Mouse (Mus musculus) kidney, adult 8-10 months (tissue): ENCODE results near the gene Mboat7.
A peak's percentile ranks its signal among the peaks of the same experiment; 100 is the strongest.
"Not testable (repeated sequence)": the region's sequence is repeated elsewhere in the genome, so short reads cannot be mapped to it uniquely, and the experiment has no call there.

Source experiments
- DNase-seq, 2 experiments: peaks; one replicate each; pipeline ENCODE4 v3.0.0; 2022

The Mboat7 gene

GRCm38 (mm10) chr7:3692987-3693808 lies at the start of gene Mboat7:
Gene Mboat7 (minus strand): TSS chr7:3693523.
- DNase-seq: peak; percentile 99

GRCm38 (mm10) chr7:3732675-3733074 lies 39.4 kb upstream of the Mboat7 start:
- not testable (repeated sequence) for DNase-seq

- not testable (repeated sequence) for DNase-seq
Observed at GRCm38 (mm10) chr7:3725459-3725858, 32.1 kb upstream of the Mboat7 start.

GRCm38 (mm10) chr7:3720268-3720667 lies 26.9 kb upstream of the Mboat7 start, which contains the start of gene Pirb:
Gene Pirb (minus strand): TSS chr7:3720391.
- DNase-seq: not testable (repeated sequence)

GRCm38 (mm10) chr7:3715249-3715648 lies 21.9 kb upstream of the Mboat7 start:
- no peak for DNase-seq

- DNase-seq: no peak
Observed at GRCm38 (mm10) chr7:3712264-3712942, 19.1 kb upstream of the Mboat7 start.

GRCm38 (mm10) chr7:3709000-3709399 lies 15.7 kb upstream of the Mboat7 start:
- no peak for DNase-seq

GRCm38 (mm10) chr7:3708447-3708980 lies 15.2 kb upstream of the Mboat7 start:
- DNase-seq: not testable (repeated sequence)

GRCm38 (mm10) chr7:3707568-3708413 lies 14.5 kb upstream of the Mboat7 start:
- no peak for DNase-seq

- DNase-seq: no peak
Observed at GRCm38 (mm10) chr7:3707027-3707426, 13.7 kb upstream of the Mboat7 start.

GRCm38 (mm10) chr7:3706343-3706934 lies 13.1 kb upstream of the Mboat7 start:
- DNase-seq: no peak

- DNase-seq: no peak
Observed at GRCm38 (mm10) chr7:3705911-3706310, 12.6 kb upstream of the Mboat7 start.

GRCm38 (mm10) chr7:3705461-3705860 lies 12.1 kb upstream of the Mboat7 start:
- DNase-seq: not testable (repeated sequence)

- no peak for DNase-seq
Observed at GRCm38 (mm10) chr7:3704475-3704874, 11.2 kb upstream of the Mboat7 start.

GRCm38 (mm10) chr7:3703879-3704441 lies 10.6 kb upstream of the Mboat7 start, which contains the start of gene Rps9:
Gene Rps9 (plus strand): TSS chr7:3703993.
- DNase-seq: peak; percentile 96 to 97

- no peak for DNase-seq
Observed at GRCm38 (mm10) chr7:3703148-3703878, 10.0 kb upstream of the Mboat7 start.

GRCm38 (mm10) chr7:3698471-3698870 lies 5.1 kb upstream of the Mboat7 start:
- DNase-seq: no peak

GRCm38 (mm10) chr7:3694949-3695305 lies 1.6 kb upstream of the Mboat7 start:
- not testable (repeated sequence) for DNase-seq

- DNase-seq: peak; percentile 83 to 89
Observed at GRCm38 (mm10) chr7:3694076-3694948, 989 bp upstream of the Mboat7 start.

- no peak for DNase-seq
Observed at GRCm38 (mm10) chr7:3693809-3694075, 419 bp upstream of the Mboat7 start.
